Mouse (Mus musculus): Measurements from ENCODE around the gene Slc16a9. TPM values are rescaled to one million over a fixed set of nuclear protein-coding genes. Genes with fewer than 3 reads are reported as not detected.

Gene Slc16a9
- polyA plus RNA-seq, 1 experiment, result 6.8 TPM

DNA sequence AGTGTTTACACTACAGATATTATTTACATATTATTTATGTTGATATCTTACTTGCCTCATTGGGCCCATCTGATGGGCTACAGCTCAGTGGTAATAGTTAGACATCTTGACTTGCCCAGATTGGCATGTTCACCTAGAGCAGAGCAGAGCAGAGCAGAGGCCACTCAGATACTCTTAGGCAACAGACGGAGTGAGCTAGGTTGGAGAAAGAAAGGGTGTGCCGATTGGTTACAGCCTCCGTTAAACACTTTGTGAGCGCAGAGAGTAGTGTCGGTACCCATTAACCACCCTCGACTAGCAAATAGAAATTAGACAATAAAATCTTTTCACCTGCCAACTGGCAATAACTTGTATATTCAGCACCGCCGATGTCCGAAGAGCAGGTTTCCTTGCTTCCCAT lies 1.2 kb downstream of the Slc16a9 start:
- Histone ChIP-seq H3K27ac (ENCODE audit: insufficient read depth, low read length) (no peak overlapping the region), H3K4me1 (ENCODE audit: control insufficient read depth, insufficient read depth, insufficient read length) (no peaks in the 10 kb centered on the region), H3K27me3 (ENCODE audit: control insufficient read depth, insufficient read depth, low read length) (peaks cover 8% of the 10 kb centered on the region), H3K4me3 (ENCODE audit: extremely low read depth, insufficient read depth, insufficient read length) (no peak overlapping the region), H3K36me3 (ENCODE audit: control insufficient read depth, insufficient read depth, low read length) (no peaks in the 10 kb centered on the region)
- WGBS, result 66% methylated on average over 9 of the region's 9 CpGs
- no peak for DNase-seq (ENCODE audit: low read depth in 1 of 2, low spot score in 2 of 2)
- TF ChIP-seq POLR2A (IDR thresholded peaks at IDR 0.05; ENCODE audit: low read depth, low read length) (no peak), CTCF (IDR thresholded peaks at IDR 0.05; ENCODE audit: extremely low read depth, insufficient read depth, insufficient read length, insufficient replicate concordance) (no peak)

DNA sequence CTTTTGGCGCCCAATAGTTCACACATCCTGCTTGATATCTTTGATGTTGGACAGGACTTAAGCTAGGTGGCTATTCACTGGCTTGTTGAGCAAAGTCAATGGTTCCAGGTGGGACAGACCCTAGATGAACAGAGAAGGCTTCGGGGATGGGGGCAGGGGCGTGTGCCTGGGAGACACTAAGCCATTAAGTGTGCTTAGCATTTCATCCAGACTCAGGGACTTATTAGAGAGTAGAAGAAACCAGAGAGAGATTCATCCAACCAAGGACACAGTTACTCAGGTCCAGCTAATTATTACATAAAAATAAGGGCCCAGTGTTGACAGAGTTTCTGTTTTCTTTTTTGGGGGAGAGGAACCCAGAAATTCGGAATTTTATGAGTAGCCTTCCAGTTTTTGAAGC lies 5.5 kb downstream of the Slc16a9 start:
- Histone ChIP-seq H3K27ac (ENCODE audit: insufficient read depth, low read length) (no peak overlapping the region), H3K4me3 (ENCODE audit: extremely low read depth, insufficient read depth, insufficient read length) (no peak overlapping the region), H3K36me3 (ENCODE audit: control insufficient read depth, insufficient read depth, low read length) (no peaks in the 10 kb centered on the region), H3K4me1 (ENCODE audit: control insufficient read depth, insufficient read depth, insufficient read length) (no peaks in the 10 kb centered on the region), H3K27me3 (ENCODE audit: control insufficient read depth, insufficient read depth, low read length) (0 out of 2 replicates have a peak, but pooled peaks cover 1% of the 10 kb centered on the region)
- WGBS, result 82% methylated on average over 4 of the region's 4 CpGs
- DNase-seq (ENCODE audit: low read depth in 1 of 2, low spot score in 2 of 2), result no peak
- TF ChIP-seq POLR2A (IDR thresholded peaks at IDR 0.05; ENCODE audit: low read depth, low read length), result no peak
- TF ChIP-seq CTCF (IDR thresholded peaks at IDR 0.05; ENCODE audit: extremely low read depth, insufficient read depth, insufficient read length, insufficient replicate concordance), result no peak

DNA sequence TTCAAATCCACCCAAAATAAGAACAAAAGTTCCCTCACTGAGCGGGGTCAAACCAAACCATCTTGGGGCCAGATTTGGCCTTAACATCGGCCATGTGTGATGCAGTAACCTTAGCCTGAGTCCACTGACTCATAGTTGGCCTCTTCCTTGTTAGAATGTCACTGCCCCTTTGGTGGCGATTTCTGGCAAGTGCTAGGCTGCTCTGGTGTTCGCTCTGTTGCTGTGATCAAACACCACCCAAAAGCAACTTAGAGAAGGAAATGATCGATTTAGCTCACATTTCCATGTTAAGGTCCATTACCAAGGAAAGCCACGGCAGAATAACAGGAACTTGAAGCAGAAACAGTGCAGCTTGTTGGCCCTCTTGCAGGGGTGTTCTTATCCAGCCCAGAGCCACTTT lies 5.9 kb downstream of the Slc16a9 start:
- H3K4me1 ChIP-seq (ENCODE audit: control insufficient read depth, insufficient read depth, insufficient read length), result no peaks in the 10 kb centered on the region
- no peak overlapping the region for H3K4me3 ChIP-seq (ENCODE audit: extremely low read depth, insufficient read depth, insufficient read length)
- H3K27ac ChIP-seq (ENCODE audit: insufficient read depth, low read length), result no peak overlapping the region
- WGBS, result 74% methylated on average over 6 of the region's 6 CpGs
- no peak for TF ChIP-seq POLR2A (IDR thresholded peaks at IDR 0.05; ENCODE audit: low read depth, low read length)
- TF ChIP-seq CTCF (IDR thresholded peaks at IDR 0.05; ENCODE audit: extremely low read depth, insufficient read depth, insufficient read length, insufficient replicate concordance), result no peak
- no peaks in the 10 kb centered on the region for H3K36me3 ChIP-seq (ENCODE audit: control insufficient read depth, insufficient read depth, low read length)
- H3K27me3 ChIP-seq (ENCODE audit: control insufficient read depth, insufficient read depth, low read length), result no peaks in the 10 kb centered on the region
- DNase-seq (ENCODE audit: low read depth in 1 of 2, low spot score in 2 of 2), result no peak

GRCm38 (mm10) chr10:70254666-70255065 lies 9.8 kb downstream of the Slc16a9 start:
- DNase-seq (ENCODE audit: low read depth in 1 of 2, low spot score in 2 of 2), result no peak
- H3K36me3 ChIP-seq (ENCODE audit: control insufficient read depth, insufficient read depth, low read length), result no peaks in the 10 kb centered on the region
- no peak overlapping the region for H3K27ac ChIP-seq (ENCODE audit: insufficient read depth, low read length)
- WGBS, result 79% methylated on average over 4 of the region's 4 CpGs
- no peaks in the 10 kb centered on the region for H3K27me3 ChIP-seq (ENCODE audit: control insufficient read depth, insufficient read depth, low read length)
- TF ChIP-seq POLR2A (IDR thresholded peaks at IDR 0.05; ENCODE audit: low read depth, low read length) (no peak), CTCF (IDR thresholded peaks at IDR 0.05; ENCODE audit: extremely low read depth, insufficient read depth, insufficient read length, insufficient replicate concordance) (no peak)
- no peaks in the 10 kb centered on the region for H3K4me1 ChIP-seq (ENCODE audit: control insufficient read depth, insufficient read depth, insufficient read length)
- no peak overlapping the region for H3K4me3 ChIP-seq (ENCODE audit: extremely low read depth, insufficient read depth, insufficient read length)

- WGBS, result 91% methylated on average over 15 of the region's 15 CpGs
These were observed 10.8 kb downstream of the Slc16a9 start for GRCm38 (mm10) chr10:70255601-70256210.

GRCm38 (mm10) chr10:70257029-70257428 lies 12.1 kb downstream of the Slc16a9 start:
- Histone ChIP-seq H3K27me3 (ENCODE audit: control insufficient read depth, insufficient read depth, low read length) (no peaks in the 10 kb centered on the region), H3K36me3 (ENCODE audit: control insufficient read depth, insufficient read depth, low read length) (no peaks in the 10 kb centered on the region), H3K27ac (ENCODE audit: insufficient read depth, low read length) (no peak overlapping the region), H3K4me3 (ENCODE audit: extremely low read depth, insufficient read depth, insufficient read length) (no peak overlapping the region), H3K4me1 (ENCODE audit: control insufficient read depth, insufficient read depth, insufficient read length) (no peaks in the 10 kb centered on the region)
- 14% methylated on average over 4 of the region's 4 CpGs for WGBS
- TF ChIP-seq CTCF (IDR thresholded peaks at IDR 0.05; ENCODE audit: extremely low read depth, insufficient read depth, insufficient read length, insufficient replicate concordance) (no peak), POLR2A (IDR thresholded peaks at IDR 0.05; ENCODE audit: low read depth, low read length) (no peak)
- DNase-seq (ENCODE audit: low read depth in 1 of 2, low spot score in 2 of 2), result no peak

More at GRCm38 (mm10) chr10:70255601-70256210, 10.8 kb downstream of the Slc16a9 start:
- DNase-seq (ENCODE audit: low read depth in 1 of 2, low spot score in 2 of 2), result no peak
- Histone ChIP-seq H3K36me3 (ENCODE audit: control insufficient read depth, insufficient read depth, low read length) (no peaks in the 10 kb centered on the region), H3K27me3 (ENCODE audit: control insufficient read depth, insufficient read depth, low read length) (no peaks in the 10 kb centered on the region), H3K4me3 (ENCODE audit: extremely low read depth, insufficient read depth, insufficient read length) (no peak overlapping the region), H3K4me1 (ENCODE audit: control insufficient read depth, insufficient read depth, insufficient read length) (no peaks in the 10 kb centered on the region), H3K27ac (ENCODE audit: insufficient read depth, low read length) (no peak overlapping the region)
- TF ChIP-seq CTCF (IDR thresholded peaks at IDR 0.05; ENCODE audit: extremely low read depth, insufficient read depth, insufficient read length, insufficient replicate concordance) (no peak), POLR2A (IDR thresholded peaks at IDR 0.05; ENCODE audit: low read depth, low read length) (no peak)

DNA sequence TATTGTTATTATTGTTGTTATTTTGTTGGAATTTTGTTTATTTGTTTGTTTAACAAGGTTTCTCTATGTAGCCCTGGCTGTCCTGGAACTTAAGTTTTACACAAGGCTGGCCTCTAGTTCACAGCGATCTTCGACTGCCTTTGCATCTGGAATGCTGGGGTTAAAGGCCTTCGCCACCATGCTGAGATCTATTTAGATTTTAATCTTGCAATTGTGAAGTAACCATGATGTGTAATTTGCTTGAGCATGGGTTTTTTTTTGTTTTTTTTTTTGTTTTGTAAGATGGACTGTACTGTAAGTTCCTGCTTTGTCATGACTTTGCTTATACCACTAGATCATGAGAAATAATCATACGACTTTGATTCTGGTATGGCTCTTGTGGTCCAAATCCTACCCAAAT lies 16.0 kb downstream of the Slc16a9 start:
- DNase-seq (ENCODE audit: low read depth in 1 of 2, low spot score in 2 of 2), result no peak
- TF ChIP-seq POLR2A (IDR thresholded peaks at IDR 0.05; ENCODE audit: low read depth, low read length) (no peak), CTCF (IDR thresholded peaks at IDR 0.05; ENCODE audit: extremely low read depth, insufficient read depth, insufficient read length, insufficient replicate concordance) (no peak)
- 86% methylated on average over 4 of the region's 4 CpGs for WGBS
- H3K27me3 ChIP-seq (ENCODE audit: control insufficient read depth, insufficient read depth, low read length), result no peaks in the 10 kb centered on the region
- no peaks in the 10 kb centered on the region for H3K4me1 ChIP-seq (ENCODE audit: control insufficient read depth, insufficient read depth, insufficient read length)
- no peaks in the 10 kb centered on the region for H3K36me3 ChIP-seq (ENCODE audit: control insufficient read depth, insufficient read depth, low read length)
- no peak overlapping the region for H3K27ac ChIP-seq (ENCODE audit: insufficient read depth, low read length)
- H3K4me3 ChIP-seq (ENCODE audit: extremely low read depth, insufficient read depth, insufficient read length), result no peak overlapping the region

All from spleen, adult 2 months (tissue).